Mouse (Mus musculus) liver, embryonic 14.5 days (tissue): ENCODE results near the gene Hs3st1.

Experiments used
- CTCF ChIP-seq: IDR thresholded peaks from 2 replicates; pipeline ENCODE4 v1.5.1; 2016; ENCODE audit warnings: antibody characterized with exemption, low read depth, control low read depth
- EP300 ChIP-seq: IDR thresholded peaks from 2 replicates; pipeline ENCODE4 v1.6.1; 2016; ENCODE audit warnings: antibody characterized with exemption, low read depth

DNA sequence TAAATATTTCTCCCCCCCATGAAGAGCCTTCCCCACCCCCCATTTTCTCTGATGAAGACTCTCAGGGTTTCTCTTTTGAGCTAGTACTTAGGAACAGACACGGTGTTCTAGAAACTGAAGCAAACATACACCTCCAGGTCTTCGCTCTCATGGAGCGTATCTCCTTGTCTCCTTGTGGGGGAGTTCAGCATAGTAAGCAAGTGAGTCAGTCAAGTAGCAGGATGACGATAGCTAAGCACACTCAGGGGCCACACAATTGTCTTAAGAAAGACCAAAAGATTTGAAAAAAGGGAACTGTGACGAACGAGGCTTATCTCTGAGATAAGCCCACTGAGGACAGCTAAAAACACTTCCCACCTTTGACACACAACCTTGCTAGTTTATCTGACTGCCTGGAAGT is 117.4 kb downstream of the Hs3st1 start:
- TF ChIP-seq EP300 (no peak), CTCF (no peak)
